Mouse (Mus musculus) lung, postnatal 36 days (tissue): ENCODE measurements around the gene Gsx1.
A peak's percentile ranks its signal among the peaks of the same experiment; 100 is the strongest.

ENCODE experiments used
- DNase-seq: peaks from one replicate; pipeline ENCODE4 v3.0.0; 2022; ENCODE audit warnings: mixed read lengths

The Gsx1 gene

GRCm38 (mm10) chr5:147208471-147208870, 20.0 kb downstream of the Gsx1 start:
- DNase-seq: no peak

- DNase-seq: peak; percentile 80
These were observed 39.0 kb downstream of the Gsx1 start for GRCm38 (mm10) chr5:147227354-147228112.

DNA sequence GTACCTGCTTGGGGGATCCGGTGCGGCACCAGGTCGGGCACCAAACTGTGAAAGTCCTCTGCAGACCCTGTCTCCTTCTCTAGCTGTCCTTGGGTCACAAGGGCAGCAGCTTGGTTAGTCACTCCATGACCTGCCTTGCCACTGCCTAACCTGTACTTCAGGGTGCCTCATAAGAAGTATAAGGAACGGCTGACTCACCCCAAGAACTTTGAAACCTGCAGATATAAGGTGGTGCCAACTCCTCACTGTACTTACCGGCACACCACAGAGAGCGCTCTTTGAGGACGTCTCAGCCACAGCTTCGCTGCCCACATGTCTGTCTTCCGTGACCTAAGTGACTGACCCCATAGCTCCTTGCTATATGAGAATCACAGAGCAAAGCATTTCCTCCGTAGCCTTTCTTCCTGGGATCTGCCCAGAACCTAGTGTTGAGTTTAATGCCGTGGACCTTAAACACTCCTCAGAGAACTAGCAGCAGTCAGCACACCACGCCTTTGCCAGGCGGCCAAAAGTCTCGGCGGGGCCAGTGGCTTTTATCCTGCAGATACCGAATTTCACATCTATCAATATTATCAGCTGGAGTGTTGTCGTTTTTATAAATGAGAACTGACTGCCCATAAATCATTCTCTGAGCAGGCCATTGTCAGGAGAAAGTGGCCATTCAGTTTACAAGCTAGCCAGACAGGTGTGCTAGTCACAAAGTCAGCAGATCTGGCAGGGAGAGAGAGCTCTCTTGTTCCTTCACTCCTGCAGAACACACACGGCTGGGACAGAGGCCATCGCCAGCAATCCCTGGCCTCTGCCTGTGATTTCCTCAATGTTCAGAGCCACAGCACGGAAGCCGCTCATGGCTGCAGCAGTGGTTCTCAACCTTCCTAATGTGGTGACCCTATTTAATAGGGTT, 47.2 kb downstream of the Gsx1 start:
- no peak for DNase-seq
